Mouse (Mus musculus) CH12.LX (cell line): ENCODE results near the gene Ddx6. TPM values are rescaled to one million over a fixed set of nuclear protein-coding genes. Genes with fewer than 3 reads are reported as not detected.

Experiments used
- DNase-seq: peaks from one replicate; pipeline ENCODE4 v3.0.0-alpha.2; 2013; ENCODE audit errors: extremely low read depth
- H3K27ac ChIP-seq: 2 replicates; pipeline ENCODE4 v1.5.1; 2012; ENCODE audit warnings: low read depth, mild to moderate bottlenecking, control low read depth, moderate library complexity; ENCODE audit not compliant: insufficient read depth
- H3K27me3 ChIP-seq: replicated peaks from 2 replicates; pipeline ENCODE3; 2012; ENCODE audit warnings: inconsistent platforms
- H3K36me3 ChIP-seq, 2 experiments: replicated peaks in 1 of 2; 2 replicates each; pipeline versions ENCODE3 to v1.6.1; 2012; ENCODE audit warnings: inconsistent platforms in 1 of 2, low read length in 1 of 2, mild to moderate bottlenecking in 1 of 2, mixed read lengths in 1 of 2, moderate library complexity in 1 of 2; ENCODE audit not compliant: control insufficient read depth in 1 of 2, insufficient read depth in 1 of 2
- H3K4me1 ChIP-seq, 2 experiments: 2 replicates each; pipeline ENCODE4 v1.6.1; 2012; ENCODE audit warnings: inconsistent platforms in 1 of 2, moderate library complexity in 1 of 2; ENCODE audit not compliant: insufficient read depth in 2 of 2, control insufficient read depth in 1 of 2
- H3K4me2 ChIP-seq: 2 replicates; pipeline ENCODE4 v1.6.1; 2012; ENCODE audit warnings: low read depth, mild to moderate bottlenecking, control low read depth; ENCODE audit not compliant: poor library complexity, insufficient read depth, severe bottlenecking
- H3K4me3 ChIP-seq, 3 experiments: fragments of 150-350 bp in 1 of 3; sonication (generic) in 1 of 3; replicated peaks in 1 of 3; 2 replicates each; pipeline versions ENCODE3 to v1.5.1; 2011 to 2012; ENCODE audit warnings: low read depth in 2 of 3, low read length in 2 of 3, mild to moderate bottlenecking in 2 of 3, moderate library complexity in 2 of 3, control low read depth in 1 of 3, improper control_type of control experiment in 1 of 3, inconsistent platforms in 1 of 3, mixed read lengths in 1 of 3; ENCODE audit not compliant: poor library complexity in 1 of 3
- H3K79me2 ChIP-seq: replicated peaks from 2 replicates; pipeline ENCODE4 v1.6.1; 2012; ENCODE audit warnings: mild to moderate bottlenecking, moderate library complexity; ENCODE audit not compliant: control insufficient read depth, poor library complexity, insufficient read depth, severe bottlenecking; ENCODE audit errors: extremely low read depth
- H3K9ac ChIP-seq: 2 replicates; pipeline ENCODE4 v1.6.1; 2012; ENCODE audit warnings: low read depth, mild to moderate bottlenecking, control low read depth, moderate library complexity; ENCODE audit not compliant: insufficient read depth
- H3K9me3 ChIP-seq: replicated peaks from 2 replicates; pipeline ENCODE3; 2012; ENCODE audit warnings: low read length, inconsistent platforms, mixed read lengths
- BHLHE40 ChIP-seq: IDR thresholded peaks from 2 replicates; pipeline ENCODE4 v1.6.1; 2011; ENCODE audit warnings: mild to moderate bottlenecking, low read depth, low read length, improper control_type of control experiment
- ELF1 ChIP-seq: IDR thresholded peaks from 2 replicates; pipeline ENCODE4 v1.6.1; 2014; ENCODE audit warnings: low read depth, mild to moderate bottlenecking, inconsistent platforms, low read length, improper control_type of control experiment
- EP300 ChIP-seq: IDR thresholded peaks from 2 replicates; pipeline ENCODE4 v1.6.1; 2011; ENCODE audit warnings: low read length, improper control_type of control experiment
- ETS1 ChIP-seq: conservative IDR thresholded peaks from 2 replicates; pipeline ENCODE4 v1.6.1; 2012; ENCODE audit warnings: low read depth, mild to moderate bottlenecking, inconsistent platforms, low read length, improper control_type of control experiment, moderate library complexity
- JUN ChIP-seq: IDR thresholded peaks from 2 replicates; pipeline ENCODE4 v1.6.1; 2011; ENCODE audit warnings: low read depth, mild to moderate bottlenecking, low read length, improper control_type of control experiment, moderate library complexity; ENCODE audit not compliant: insufficient read depth
- MAX ChIP-seq: IDR thresholded peaks from 2 replicates; pipeline ENCODE4 v1.6.1; 2011; ENCODE audit warnings: low read length, improper control_type of control experiment
- MEF2A ChIP-seq: IDR thresholded peaks from 2 replicates; pipeline ENCODE4 v1.6.1; 2014; ENCODE audit warnings: low read depth, mild to moderate bottlenecking, inconsistent platforms, low read length, improper control_type of control experiment, borderline replicate concordance
- MYC ChIP-seq: IDR thresholded peaks from 2 replicates; pipeline ENCODE4 v1.6.1; 2011; ENCODE audit warnings: low read depth, mild to moderate bottlenecking, improper control_type of control experiment, low read length
- NRF1 ChIP-seq: IDR thresholded peaks from 2 replicates; pipeline ENCODE4 v1.6.1; 2014; ENCODE audit warnings: low read depth, mild to moderate bottlenecking, inconsistent platforms, low read length, improper control_type of control experiment, moderate library complexity
- PAX5 ChIP-seq: IDR thresholded peaks from 2 replicates; pipeline ENCODE4 v1.6.1; 2012; ENCODE audit warnings: low read length, inconsistent platforms, mixed read lengths
- RCOR1 ChIP-seq: conservative IDR thresholded peaks from 2 replicates; pipeline ENCODE4 v1.6.1; 2012; ENCODE audit warnings: low read depth, mild to moderate bottlenecking, inconsistent platforms, low read length, improper control_type of control experiment
- SIN3A ChIP-seq: IDR thresholded peaks from 2 replicates; pipeline ENCODE4 v1.6.1; 2012; ENCODE audit warnings: low read length, improper control_type of control experiment, inconsistent platforms
- SMC3 ChIP-seq: IDR thresholded peaks from 2 replicates; pipeline ENCODE4 v1.6.1; 2011; ENCODE audit warnings: low read depth, low read length, improper control_type of control experiment
- TBP ChIP-seq: conservative IDR thresholded peaks from 2 replicates; pipeline ENCODE4 v1.6.1; 2011; ENCODE audit warnings: low read depth, low read length, improper control_type of control experiment
- TCF12 ChIP-seq: IDR thresholded peaks from 2 replicates; pipeline ENCODE4 v1.6.1; 2014; ENCODE audit warnings: low read depth, mild to moderate bottlenecking, inconsistent platforms, low read length, improper control_type of control experiment
- dilution Hi-C: fragments of 300-500 bp; cut with MboI; formaldehyde crosslinking; loops from 2 replicates; pipeline ENCODE4 v1.14.3; 2020; ENCODE audit warnings: low sequenced_read_pairs; ENCODE audit not compliant: extremely low pct_unique_long_range_greater_than_20kb, extremely low pct_ligation_motif_present
- in situ Hi-C: fragments of 300-500 bp; cut with MboI; formaldehyde crosslinking; loops from 3 replicates; pipeline ENCODE4 v1.14.3; 2019; ENCODE audit warnings: low sequenced_read_pairs, low pct_ligation_motif_present, low pct_unique_long_range_greater_than_20kb, mixed read lengths
- polyA plus RNA-seq: library from polyadenylated mRNA; unstranded; fragments of >175 nt; gene quantifications from 2 replicates; pipeline ENCODE4 v1.2.1, GENCODE M21; 2012; ENCODE audit warnings: low read depth; ENCODE audit not compliant: insufficient read length
- total RNA-seq, 2 experiments: library from RNA; depleted of rRNA; stranded (reverse); fragments of 300-350 nt in 1 of 2; fragments of >200 nt in 1 of 2; gene quantifications; 2 replicates each; pipeline ENCODE4 v1.2.3; 2012 to 2014

Ddx6 gene
- total and polyA plus RNA-seq, 3 experiments = 41.5 to 81.2 (median 71.4) TPM

GRCm38 (mm10) chr9:44581423-44581822 is 23.3 kb upstream of the Ddx6 start:
- Histone ChIP-seq H3K27me3 (no peaks in the 10 kb centered on the region), H3K27ac (peak overlapping the region; percentile 33; the same call in 1 of the 2 replicates), H3K9me3 (peaks cover 11% of the 10 kb centered on the region)
- TF ChIP-seq MAX (0 out of 2 replicates have a peak, but pooled peaks have one; percentile 6), TCF12 (0 out of 2 replicates have a peak, but pooled peaks have one; percentile 20), TBP (no peak), ETS1 (peak; percentile 35; the same call in 1 of the 2 replicates), NRF1 (no peak)
- TF ChIP-seq, all 38 proteins: peak for 3
- Histone ChIP-seq H3K9ac (no peak overlapping the region), H3K4me1 (peaks cover 13 to 53% of the 10 kb centered on the region in 2 experiments; a peak in 3 of 4 replicates), H3K4me2 (no peak overlapping the region), H3K36me3 (no peaks in the 10 kb centered on the region), H3K79me2 (no peaks in the 10 kb centered on the region), H3K4me3 (no peak overlapping the region)
- in situ Hi-C loops = no loop called here
- DNase-seq = peak; percentile 74
- dilution Hi-C loops = no loop called here

- dilution Hi-C loops = no loop called here
- H3K36me3 ChIP-seq = no peaks in the 10 kb centered on the region
- TF ChIP-seq EP300 (peak; percentile 52; the same call in 1 of the 2 replicates), SMC3 (no peak), NRF1 (no peak), BHLHE40 (peak; percentile 85), MAX (0 out of 2 replicates have a peak, but pooled peaks have one; percentile 27), RCOR1 (no peak), JUN (no peak), ETS1 (peak; percentile 80), TCF12 (0 out of 2 replicates have a peak, but pooled peaks have one; percentile 51), ELF1 (no peak), PAX5 (no peak), MEF2A (peak; percentile 78; the same call in 1 of the 2 replicates), SIN3A (0 out of 2 replicates have a peak, but pooled peaks have one; percentile 21), MYC (0 out of 2 replicates have a peak, but pooled peaks have one; percentile 18)
- H3K4me2 ChIP-seq = no peak overlapping the region
- peaks cover 11% of the 10 kb centered on the region for H3K9me3 ChIP-seq
- peaks cover 17 to 54% of the 10 kb centered on the region in 2 experiments for H3K4me1 ChIP-seq
- no peak overlapping the region for H3K27ac ChIP-seq
- no peak overlapping the region for H3K4me3 ChIP-seq
- DNase-seq = peak; percentile 86
- no peak overlapping the region for H3K9ac ChIP-seq
- no peaks in the 10 kb centered on the region for H3K27me3 ChIP-seq
- H3K79me2 ChIP-seq = no peaks in the 10 kb centered on the region
- in situ Hi-C loops = no loop called here
These were observed 22.3 kb upstream of the Ddx6 start for GRCm38 (mm10) chr9:44582390-44582789.
